Mouse (Mus musculus) left cerebral cortex, adult 18-20 months (tissue): Measurements from ENCODE around the gene Il2rg. TPM values are rescaled to one million over a fixed set of nuclear protein-coding genes. Genes with fewer than 3 reads are reported as not detected.

ENCODE experiments used
- DNase-seq, 2 experiments: peaks; one replicate each; pipeline ENCODE4 v3.0.0; 2021 to 2022; ENCODE audit warnings: low spot score in 2 of 2, mixed read lengths in 1 of 2
- long read RNA-seq, 2 experiments: library from polyadenylated mRNA; stranded (forward); transcript quantifications; one replicate each; pipeline ENCODE4 v2.0.0; 2021
- total RNA-seq, 2 experiments: library from RNA; stranded (reverse); gene quantifications; 2 replicates each; pipeline ENCODE4 v1.2.3; 2021

Gene Il2rg
- total RNA-seq = 1 to 10 TPM in 1 of 2 experiments, under 1 TPM in 1; 0.86 to 1.3 TPM
- long read RNA-seq, experiment 1, partial matches to known transcripts = 0 of 2 reads
- long read RNA-seq, experiment 1, other reads (novel, unspliced or antisense) = 0 of 2 reads
- long read RNA-seq, experiment 2 = 0 reads

DNA sequence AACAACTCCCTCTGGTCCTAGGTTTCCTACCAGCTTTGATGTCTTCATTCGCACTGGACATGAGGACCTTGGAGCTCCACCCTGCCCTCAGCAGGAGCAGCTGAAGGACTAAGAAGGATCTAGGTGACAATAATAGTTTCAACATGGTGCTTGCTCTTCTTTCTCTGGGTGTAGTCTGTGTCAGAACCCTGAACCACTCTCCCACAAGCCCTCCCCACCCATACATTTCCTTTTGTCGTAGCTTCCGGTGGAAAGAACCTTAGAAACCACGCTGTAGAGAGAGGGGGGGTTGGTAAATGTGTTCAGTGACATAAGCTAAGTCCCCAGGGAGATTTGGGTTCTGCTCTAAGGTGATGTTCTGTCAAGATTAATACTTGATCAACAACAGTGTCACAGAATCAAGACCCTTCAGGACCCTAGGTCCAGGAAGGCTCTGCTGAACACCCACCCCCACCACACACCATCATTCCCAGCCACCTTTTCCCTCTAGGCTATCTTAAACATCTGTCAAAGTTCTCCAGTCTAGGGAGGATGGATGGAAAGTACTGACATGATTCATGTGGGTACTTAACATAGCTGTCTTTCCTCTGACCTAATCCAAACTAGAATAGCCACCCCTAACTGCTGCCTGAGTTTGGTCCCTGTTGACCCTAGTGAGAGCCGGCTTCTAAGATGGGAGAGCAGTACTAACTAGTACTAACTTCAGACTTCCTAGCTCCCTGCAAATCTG is at the start of gene Il2rg:
TSS of gene Il2rg (minus strand) at position 231 of the 730 bp plus-strand sequence.
- DNase-seq = no peak

DNA sequence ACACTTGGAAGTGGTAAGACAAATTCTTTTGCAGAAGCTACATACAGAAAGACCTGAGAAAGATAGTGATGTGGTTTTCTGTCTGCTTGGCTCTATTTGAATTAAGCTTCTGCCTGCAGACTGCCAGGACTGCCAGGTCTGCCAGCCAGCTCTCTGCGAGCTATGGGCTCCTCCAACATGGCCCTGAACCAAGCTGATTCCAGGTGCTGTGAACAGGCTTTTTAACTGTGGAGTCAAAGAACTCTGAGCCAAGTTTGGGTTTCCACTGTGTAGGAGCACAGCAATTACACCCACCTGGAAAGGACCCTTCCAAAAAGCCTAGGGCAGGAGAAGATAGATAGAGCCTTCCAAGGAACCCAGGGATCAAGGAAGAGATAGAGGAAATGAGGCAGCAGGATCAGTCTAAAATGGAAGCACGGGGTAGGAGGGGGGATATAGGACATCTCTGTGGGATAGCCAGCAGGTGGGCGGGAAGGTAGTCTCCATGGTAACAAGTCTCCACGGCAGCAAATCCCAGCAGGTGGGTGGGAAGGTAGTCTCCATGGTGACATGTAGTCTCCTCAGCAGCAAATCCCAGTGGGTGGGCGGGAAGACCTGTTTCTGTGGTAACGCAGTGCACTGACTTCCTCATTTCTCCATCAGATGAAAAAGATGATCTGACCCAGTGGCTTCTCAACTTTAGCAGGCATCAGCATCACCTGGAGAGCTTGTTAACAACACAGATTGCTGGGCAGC is 45.7 kb upstream of the Il2rg start:
- DNase-seq = peak; percentile 69 to 88

DNA sequence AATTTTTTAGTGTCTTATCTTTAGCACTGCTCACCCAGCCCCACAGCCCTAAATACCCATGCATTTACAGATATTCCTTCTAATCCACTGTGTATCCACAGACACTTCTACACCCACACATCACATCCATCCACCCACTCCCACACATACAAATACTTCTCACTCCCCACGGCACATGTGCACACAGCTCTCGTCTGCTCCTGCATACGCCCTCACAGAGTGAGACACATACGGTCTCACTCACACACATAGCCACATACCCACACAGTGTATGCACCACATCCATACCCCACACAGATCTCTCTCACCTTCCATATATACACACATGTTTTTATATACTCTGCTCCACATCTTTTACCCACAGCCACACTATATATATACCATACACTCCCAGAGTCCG is 41.2 kb upstream of the Il2rg start:
- peak in 1 of 2 experiments; percentile 44 for DNase-seq

DNA sequence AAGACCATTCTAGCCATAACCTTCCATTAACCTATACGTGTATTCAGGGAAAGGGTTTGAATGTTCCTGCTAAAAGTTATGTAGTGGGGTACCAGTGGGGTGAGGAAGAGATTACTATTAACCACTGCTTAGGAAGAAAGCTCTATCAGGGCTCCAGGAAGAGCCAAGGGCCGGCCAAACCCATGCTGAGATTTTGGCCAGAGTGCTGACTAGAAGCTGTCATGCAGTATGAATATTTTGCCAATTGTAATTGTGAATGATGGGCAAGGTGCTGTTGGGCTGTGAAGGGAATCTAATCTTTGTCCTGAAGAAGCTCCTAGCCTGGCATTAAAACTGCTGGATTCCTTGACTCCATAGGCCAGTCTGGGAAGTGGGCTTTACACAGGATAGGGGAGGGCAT is 36.6 kb upstream of the Il2rg start:
- DNase-seq = no peak

DNA sequence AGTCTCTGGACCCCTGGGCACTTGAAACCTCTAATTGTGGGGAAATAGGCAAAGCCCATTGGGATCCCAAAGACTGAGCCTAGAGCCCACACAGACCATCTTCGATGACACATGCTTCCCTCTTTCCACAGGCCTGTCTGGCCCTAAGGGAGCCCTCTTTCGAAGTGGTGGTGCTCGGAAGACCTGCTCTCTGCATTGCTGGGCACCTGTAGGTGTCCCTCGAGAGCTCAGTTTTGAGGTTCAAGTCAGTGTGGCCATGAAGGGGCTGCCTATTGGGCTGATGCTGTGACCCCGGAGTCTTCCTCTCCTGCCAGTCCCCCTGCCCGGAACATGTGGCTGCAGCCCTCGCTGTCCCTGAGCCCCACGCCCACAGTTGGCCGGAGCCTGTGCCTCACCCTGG is 33.6 kb upstream of the Il2rg start:
- DNase-seq = no peak

DNA sequence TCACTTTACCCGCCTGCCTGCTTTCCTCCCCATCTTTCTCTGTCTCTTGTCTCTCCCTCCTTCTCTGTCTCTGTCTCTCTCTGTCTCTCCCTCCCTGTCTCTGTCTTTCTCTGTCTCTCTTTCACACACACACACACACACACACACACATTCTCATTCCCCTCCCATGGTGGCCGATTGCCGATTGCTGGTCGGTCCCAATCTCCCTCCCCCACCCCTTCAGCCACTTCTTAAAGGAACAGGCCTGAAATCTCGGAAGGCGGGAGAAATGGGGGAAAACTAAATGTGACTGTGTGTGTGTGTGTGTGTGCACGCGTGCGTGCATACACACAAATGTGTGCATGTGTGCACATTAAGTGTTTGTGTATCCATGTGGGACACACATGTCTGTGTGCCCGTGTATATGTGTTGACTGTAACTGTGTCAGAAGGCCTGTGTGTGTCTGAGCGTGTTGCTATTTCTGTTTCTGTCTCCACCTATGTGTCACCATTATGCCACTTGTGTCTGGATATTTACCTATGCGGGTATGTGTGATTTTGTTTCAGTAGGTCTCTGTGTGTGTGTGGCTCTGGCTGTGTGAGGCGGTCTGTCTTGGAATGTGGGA is 32.5 kb upstream of the Il2rg start:
- DNase-seq = no peak

DNA sequence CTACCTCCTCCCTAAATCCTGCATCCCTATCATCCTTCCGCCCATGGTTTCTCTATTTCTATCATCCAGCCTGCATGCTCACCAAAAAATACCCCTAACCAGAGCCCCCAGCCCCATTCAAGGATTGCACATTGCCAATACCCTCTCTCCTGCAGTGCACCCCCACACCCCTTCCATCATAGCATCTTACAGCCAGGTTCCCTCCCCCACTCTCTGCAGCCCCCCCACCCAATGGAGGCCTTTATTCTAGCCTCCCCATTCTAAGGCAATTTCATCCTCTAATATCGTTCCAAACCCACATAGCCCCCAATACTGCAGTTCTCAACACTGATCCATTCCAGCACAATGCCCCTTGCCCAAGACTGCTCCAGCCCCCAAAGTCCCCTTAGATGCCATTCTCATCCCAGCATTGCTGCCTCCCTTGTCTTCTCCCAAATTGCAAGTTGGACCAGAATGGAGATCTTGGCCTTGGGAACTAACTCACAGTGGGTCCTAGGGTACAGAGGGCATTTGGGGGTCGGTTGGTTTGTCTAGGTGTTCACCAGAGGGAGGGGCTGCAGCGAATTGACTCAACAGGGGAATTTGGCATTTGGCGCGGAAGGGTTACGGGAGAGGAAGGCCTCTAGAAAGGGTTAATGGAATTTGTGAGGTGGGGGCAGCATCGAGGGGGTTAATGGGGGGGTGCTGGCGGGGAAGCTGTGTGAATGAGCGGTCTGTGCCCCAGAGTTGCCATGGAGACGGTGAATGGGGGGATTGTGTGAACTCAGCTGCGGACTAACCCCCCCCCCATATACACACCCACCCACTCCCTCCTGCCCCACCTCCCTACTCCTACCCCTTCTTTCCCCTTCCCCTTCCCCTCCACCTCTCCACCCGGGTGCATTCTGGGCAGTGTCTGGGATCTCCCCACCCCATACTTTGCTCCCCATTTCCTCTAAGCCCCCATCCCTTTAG is 31.7 kb upstream of the Il2rg start:
- DNase-seq = no peak

DNA sequence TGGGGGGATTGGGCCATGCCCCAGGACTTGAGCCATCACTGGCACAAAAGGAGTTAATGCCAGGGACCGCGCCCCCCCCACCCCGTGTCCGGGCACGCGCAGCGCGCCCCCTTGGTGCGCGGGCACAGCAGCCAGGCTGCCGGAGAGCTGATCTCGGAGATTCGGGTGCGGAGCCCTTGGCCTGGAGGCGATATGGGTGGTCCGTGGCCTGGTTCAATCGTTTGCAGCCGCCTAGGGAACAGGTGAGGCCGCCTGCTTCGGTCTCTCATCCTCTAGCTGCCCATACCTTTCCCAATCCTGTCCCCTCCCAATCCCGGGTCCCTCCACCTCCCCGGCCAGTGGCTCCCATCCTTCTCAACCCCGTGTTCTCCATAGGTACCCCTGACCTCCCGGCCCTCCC is 31.0 kb upstream of the Il2rg start, which contains the start of gene Nlgn3:
TSS of gene Nlgn3 (plus strand) at position 114 of the 400 bp plus-strand sequence.
- DNase-seq = peak; percentile 39 to 42

DNA sequence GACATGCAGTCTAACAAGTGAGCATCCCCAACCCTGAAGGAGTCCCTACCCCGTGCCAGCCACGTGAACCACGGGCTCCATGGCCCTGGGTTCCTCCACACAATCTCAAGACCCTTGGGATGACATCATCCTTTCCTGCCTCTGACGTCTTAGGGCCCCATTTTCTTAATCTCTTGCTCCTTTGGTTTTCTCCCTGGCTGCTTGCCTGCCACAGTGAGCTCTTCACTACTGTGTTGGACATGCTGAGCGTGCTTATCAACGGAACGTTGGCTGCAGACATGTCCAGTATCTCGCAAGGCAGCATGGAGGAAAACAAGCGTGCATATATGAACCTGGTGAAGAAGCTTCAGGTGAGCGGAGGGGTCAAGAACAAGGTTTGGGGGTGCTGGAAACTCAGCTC is 22.1 kb upstream of the Il2rg start:
- DNase-seq = no peak

DNA sequence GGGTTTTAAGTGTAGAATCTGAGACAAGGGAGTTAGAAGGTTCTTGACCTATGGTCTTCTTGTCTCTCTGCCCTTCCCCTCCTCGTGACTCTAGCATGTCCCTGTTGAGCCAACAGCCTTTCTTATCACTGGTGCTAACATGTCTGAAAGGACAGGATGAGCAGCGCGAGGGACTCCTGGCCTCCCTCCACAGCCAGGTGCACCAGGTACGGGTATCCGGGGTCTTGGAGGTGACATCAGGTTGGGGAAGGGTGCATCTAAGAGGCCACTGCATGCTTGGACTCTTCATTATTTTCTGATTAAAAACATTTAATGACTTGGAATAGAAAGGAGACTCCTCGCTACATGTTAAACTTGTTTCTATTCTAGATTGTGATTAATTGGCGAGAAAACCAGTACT is 21.0 kb upstream of the Il2rg start:
- no peak for DNase-seq

DNA sequence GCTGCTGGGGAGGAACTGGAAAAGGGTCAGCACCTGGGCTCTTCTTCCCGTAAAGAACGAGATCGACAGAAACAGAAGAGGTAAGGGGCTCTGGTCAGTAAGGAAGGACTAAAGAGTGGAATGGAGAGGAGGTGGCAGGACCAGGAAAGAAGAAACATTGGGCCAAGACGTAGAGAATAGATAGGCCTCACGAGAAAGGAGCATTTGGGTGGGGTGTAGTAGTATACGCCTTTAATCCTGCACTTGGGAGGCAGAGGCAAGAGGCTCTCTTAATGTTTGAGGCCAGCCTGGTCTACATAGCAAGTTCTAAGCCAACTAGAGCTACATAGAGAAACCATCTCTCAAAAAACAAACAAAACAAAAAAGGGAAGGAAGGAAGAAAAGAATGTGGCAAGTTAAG is 20.4 kb upstream of the Il2rg start:
- no peak for DNase-seq

DNA sequence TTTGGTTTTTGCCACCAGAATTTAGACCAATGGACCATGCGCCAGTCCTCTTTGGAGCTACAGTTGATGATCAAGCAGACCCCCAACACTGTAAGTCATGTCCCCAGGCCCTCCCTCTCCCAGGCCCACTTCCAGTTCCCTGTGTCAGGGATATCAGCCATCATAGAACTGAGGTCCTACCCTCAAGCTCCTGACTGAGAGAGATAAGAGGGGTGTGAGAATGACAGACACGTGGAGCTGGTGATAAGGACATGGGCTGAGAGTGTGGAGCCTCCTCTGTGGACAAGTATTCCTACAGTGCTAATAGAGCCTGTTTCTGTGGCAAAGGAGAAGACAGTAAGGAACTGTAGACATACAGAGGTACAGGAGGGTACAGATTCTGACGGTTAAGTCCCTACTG is 19.5 kb upstream of the Il2rg start:
- DNase-seq = no peak

DNA sequence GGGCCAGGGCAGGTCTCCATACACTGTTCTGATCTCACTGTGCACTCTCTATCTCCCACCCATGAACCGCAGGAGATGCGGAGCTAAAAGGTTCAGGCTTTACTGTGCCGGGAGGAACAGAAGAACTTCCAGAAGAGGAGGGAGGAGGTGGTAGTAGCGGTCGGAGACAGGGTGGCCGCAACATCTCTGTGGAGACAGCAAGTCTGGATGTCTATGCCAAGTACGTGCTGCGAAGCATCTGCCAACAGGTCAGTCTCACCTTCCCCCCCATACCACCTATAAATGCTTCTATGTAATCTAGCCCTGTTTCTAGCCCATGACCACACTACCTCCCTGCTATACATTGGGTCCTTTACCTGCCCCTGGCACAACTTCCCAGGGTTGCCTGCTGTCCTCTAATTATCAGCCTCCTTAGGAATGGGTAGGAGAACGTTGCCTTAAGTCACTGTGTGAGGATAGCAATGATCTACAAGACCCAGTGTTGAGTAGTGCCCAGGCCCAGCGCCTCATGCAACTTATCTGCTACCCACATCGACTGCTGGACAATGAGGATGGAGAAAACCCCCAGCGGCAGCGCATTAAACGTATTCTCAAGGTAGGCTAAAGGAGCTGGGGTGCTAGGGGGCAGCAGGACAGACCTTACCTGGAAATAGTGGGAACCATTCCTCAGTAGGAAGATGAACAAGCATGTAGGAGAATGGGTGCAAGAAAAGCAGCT is 18.1 kb upstream of the Il2rg start:
- no peak for DNase-seq

DNA sequence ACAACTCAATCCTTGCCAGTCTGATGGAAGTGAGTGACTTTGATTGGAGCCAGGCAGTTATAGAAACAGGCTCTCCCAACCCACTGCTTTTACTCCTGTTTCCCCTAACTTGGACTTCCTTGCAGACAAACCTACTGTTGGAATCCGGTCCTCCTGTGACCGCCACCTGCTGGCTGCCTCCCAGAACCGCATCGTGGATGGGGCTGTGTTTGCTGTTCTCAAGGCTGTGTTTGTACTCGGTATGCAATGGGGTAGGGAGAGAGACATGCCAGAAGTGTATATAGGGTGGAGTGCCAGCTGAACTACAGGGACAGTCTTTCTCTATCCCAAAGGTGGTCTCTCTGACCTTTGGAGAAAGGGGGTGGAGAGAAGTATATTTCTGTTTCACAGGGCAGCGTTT is 17.5 kb upstream of the Il2rg start:
- peak; percentile 49 to 53 for DNase-seq

DNA sequence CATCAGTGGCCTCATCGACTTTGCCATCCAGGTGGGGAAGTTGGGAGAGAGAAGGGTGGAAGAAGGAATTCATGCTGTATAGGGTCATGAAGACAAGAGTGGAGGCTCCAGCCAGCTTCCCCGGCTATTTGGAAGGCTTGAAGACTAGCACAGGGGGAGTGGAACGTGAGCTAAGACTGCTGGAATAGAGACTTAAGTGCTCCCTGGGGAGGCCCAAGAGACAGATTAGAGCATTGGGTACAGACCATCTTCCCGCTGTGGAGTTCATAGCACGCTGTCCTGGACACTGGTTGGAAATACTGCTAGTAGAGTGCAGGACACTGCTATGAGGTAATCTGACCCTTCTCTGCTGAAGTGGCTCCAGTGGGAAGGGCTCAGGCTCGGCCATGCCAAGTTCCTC is 14.8 kb upstream of the Il2rg start:
- no peak for DNase-seq

DNA sequence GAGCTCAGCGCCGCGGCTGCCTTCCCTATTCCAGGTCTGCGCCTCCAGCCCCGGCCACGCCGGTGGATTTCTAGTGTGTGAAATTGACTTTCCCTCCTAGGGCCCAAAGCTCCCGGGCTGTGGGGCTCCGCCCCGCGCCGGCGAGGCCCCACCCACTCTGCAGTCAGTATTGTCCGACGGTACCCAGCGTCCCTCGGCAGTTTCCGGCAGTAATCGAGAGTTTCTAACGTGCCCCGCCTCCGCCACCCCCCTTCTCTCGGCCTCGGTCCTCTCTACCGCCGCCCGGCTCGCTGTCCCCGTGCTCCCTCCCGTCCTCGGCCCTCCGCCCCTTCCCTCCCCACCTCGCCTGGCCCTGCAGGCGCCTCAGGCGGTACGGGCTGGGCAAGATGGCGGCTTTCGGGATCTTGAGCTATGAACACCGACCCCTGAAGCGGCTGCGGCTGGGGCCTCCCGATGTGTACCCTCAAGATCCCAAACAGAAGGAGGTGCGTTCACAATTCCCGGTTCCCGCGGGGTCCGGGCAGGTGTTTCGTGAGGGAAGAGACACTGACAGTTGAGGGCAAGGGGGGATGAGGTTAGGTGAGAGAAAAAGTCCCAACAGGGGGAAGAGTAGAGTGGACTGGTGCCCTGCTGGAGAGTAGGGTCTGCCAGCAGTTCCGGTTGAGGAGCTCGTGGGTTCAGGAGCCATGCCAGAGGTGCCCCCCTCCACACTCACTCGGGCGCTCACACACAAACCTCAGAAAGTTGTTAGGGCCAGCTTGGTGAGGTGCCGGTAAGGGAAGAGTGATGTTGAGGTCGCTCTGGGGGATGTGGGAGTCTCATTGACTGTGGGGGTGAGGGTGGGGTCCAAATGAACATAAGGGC is 6.1 kb upstream of the Il2rg start, which contains the start of gene Med12:
TSS of gene Med12 (plus strand) at position 156 of the 864 bp plus-strand sequence.
- peak; percentile 68 to 83 for DNase-seq

DNA sequence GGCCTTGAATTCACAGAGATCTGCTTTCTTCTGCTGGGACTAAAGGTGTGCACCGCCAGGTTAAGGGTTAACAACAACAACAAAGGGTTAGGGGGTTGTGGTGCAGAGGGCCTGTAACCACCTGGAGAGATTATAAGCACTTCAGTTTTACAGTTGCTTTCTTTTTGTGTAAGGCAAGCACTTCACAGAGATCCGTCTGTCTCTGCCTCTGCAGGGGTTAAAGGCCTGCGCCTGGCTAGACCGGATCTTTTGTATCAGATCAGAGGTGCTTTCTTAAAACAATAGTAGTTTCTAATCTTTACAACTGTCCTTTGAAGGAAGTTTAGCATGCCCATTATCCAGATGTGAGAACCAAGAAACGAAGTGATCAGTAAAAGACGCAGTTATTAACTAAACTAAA is 5.4 kb upstream of the Il2rg start:
- no peak for DNase-seq

DNA sequence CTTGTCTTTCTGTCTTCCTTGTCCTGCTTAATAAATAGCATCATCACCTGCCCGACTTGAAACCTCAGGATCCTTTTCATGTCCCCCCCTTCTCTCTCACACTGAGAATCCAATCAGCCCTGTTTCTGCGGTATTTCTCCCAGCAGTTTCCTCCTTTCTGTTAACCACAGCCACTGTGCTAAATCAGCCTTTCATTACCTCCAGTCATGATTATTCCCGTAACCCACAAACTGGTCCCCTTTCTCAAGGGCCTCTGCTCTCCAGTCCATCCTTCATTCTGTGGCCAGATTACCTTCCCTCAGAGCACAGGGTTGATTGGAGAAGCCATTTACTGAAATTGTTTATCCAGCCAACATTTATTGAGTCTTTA is 685 bp upstream of the Il2rg start, which contains the start of gene Gm20489:
TSS of gene Gm20489 (minus strand) at position 269 of the 370 bp plus-strand sequence.
- no peak for DNase-seq

DNA sequence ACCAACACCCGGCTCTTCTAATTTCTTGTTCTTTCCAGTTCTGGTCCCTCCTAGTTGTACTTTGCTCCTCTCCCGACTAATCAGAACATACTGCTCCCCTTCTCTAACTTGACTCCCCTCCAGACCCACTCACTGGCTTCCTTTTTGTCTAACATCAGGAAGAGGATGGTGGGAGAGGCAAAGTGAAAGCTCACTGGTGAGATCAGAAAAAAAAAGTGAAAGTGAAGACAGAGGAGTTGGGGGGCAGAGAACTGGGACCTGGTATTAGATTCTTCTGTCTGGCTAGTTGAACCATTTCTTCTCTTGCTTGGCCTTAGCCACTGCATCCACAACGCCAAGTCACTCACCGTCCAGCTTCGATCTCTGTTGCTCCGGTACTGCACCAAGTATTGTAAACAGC is 1.4 kb downstream of the Il2rg start:
- DNase-seq = no peak
